Mouse (Mus musculus): ENCODE results near the gene Fh1.

- no peak for TF ChIP-seq TAL1 (IDR thresholded peaks at IDR 0.05; ENCODE audit: low read length)
- TF ChIP-seq GATA1 (IDR thresholded peaks at IDR 0.05; ENCODE audit: low read length) = no peak
These were observed 38.8 kb downstream of the Fh1 start for GRCm38 (mm10) chr1:175586656-175587055.
